Mouse (Mus musculus) spleen, postnatal 0 days (tissue): ENCODE data around the gene Plcg1. TPM values are rescaled to one million over a fixed set of nuclear protein-coding genes. Genes with fewer than 3 reads are reported as not detected.

Source experiments
- polyA plus RNA-seq: library from polyadenylated mRNA; unstranded; fragments of >200 nt; fragmentation: Nextera tagmentation; extraction: Ambion mirVana; gene quantifications from 2 replicates; pipeline ENCODE4 v1.2.1, GENCODE M21; 2015

Gene Plcg1
- 8.4 and 12.8 TPM in 2 replicates for polyA plus RNA-seq

GRCm38 (mm10) chr2:160731117-160731838, at the start of gene Plcg1:
TSS of gene Plcg1 (plus strand) at chr2:160731300.

Other genes with a start within 250 kb of the Plcg1 start
- gene Top1, start 85.4 kb upstream of the Plcg1 start, polyA plus RNA-seq = 60.6 and 64.1 TPM in 2 replicates
- gene Zhx3, start 141.7 kb downstream of the Plcg1 start, polyA plus RNA-seq = 2.7 and 2.8 TPM in 2 replicates
- gene Lpin3, start 149.4 kb downstream of the Plcg1 start, polyA plus RNA-seq = 1.2 and 2.0 TPM in 2 replicates
- 0.16 and 0.29 TPM in 2 replicates for gene Emilin3, start 181.0 kb downstream of the Plcg1 start, polyA plus RNA-seq